Mouse (Mus musculus): ENCODE measurements around the gene Mettl4. TPM values are rescaled to one million over a fixed set of nuclear protein-coding genes. Genes with fewer than 3 reads are reported as not detected.
"Not testable (repeated sequence)": the region's sequence is repeated elsewhere in the genome, so short reads cannot be mapped to it uniquely, and the experiment has no call there.

Gene Mettl4
- total and polyA plus RNA-seq, 3 experiments = 2.1 to 26.0 (median 15.0) TPM

DNA sequence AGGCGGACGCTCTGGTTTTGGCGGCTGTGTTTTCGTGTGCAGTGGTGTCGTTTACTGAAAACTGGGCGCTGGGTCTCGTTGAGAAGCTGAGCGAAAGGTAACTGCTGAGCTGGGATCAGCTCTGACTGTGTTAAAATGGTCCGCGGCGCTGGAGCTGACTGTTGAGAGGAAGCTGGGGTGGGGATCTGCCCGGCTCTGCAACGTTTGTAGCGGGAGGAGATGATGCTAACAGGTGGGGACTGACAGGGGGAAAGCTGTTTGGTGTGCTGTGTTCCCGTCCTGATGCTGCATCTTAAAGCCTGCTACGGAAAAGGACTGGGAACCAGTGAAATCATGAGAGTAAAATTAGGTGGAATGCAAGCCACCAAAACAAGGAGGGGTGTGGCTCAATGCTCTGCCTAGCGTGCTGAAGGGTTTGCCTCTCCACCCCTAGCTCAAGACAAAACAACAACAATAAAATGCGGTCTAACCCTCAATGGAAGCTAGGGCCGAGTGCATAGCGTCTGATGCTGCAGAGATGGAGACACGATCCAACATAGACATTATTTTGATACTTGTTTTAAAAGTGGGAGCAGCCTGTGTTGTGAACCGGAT, 414 bp upstream of the Mettl4 start:
- Histone ChIP-seq H3K4me1 (ENCODE audit: insufficient read depth, low read depth, low read length) (0 out of 2 replicates have a peak, but pooled peaks cover 3% of the 10 kb centered on the region), H3K27me3 (ENCODE audit: insufficient read depth, low read length) (no peaks in the 10 kb centered on the region), H3K36me3 (replicated peaks) (peaks cover 2% of the 10 kb centered on the region), H3K4me3 (ENCODE audit: low read depth, low read length) (peak overlapping the region; percentile 73), H3K9me3 (replicated peaks) (no peaks in the 10 kb centered on the region)
- ATAC-seq (ENCODE audit: extremely low read depth, insufficient number of reproducible peaks, low FRiP score, poor library complexity, severe bottlenecking) (no peak), DNase-seq (ENCODE audit: low spot score) (peak; percentile 1)
- no peak for TF ChIP-seq CTCF (IDR thresholded peaks at IDR 0.05; ENCODE audit: low read depth, low read length)
- TF ChIP-seq GATA1 (IDR thresholded peaks at IDR 0.05; ENCODE audit: borderline replicate concordance, low read length) = no peak
- no peak for TF ChIP-seq TAL1 (conservative IDR thresholded peaks at IDR 0.05; ENCODE audit: low read depth, low read length)
- no peak for TF ChIP-seq POLR2AphosphoS5 (IDR thresholded peaks at IDR 0.05; ENCODE audit: insufficient replicate concordance, low read depth, low read length)
- no peak for TF ChIP-seq GATA2 (IDR thresholded peaks at IDR 0.05; ENCODE audit: borderline replicate concordance, low read depth, low read length)

GRCm38 (mm10) chr17:94738173-94738572, 11.6 kb downstream of the Mettl4 start:
- H3K36me3 ChIP-seq (replicated peaks) = peaks cover 9% of the 10 kb centered on the region
- no peaks in the 10 kb centered on the region for H3K4me1 ChIP-seq (ENCODE audit: insufficient read depth, low read depth, low read length)
- H3K4me3 ChIP-seq (ENCODE audit: low read depth, low read length) = no peak overlapping the region
- ATAC-seq (ENCODE audit: extremely low read depth, insufficient number of reproducible peaks, low FRiP score, poor library complexity, severe bottlenecking) = no peak
- H3K9me3 ChIP-seq (replicated peaks) = no peaks in the 10 kb centered on the region
- TF ChIP-seq GATA1 (IDR thresholded peaks at IDR 0.05; ENCODE audit: borderline replicate concordance, low read length) (no peak), TAL1 (conservative IDR thresholded peaks at IDR 0.05; ENCODE audit: low read depth, low read length) (no peak)
- no peak for DNase-seq (ENCODE audit: low spot score)
- no peaks in the 10 kb centered on the region for H3K27me3 ChIP-seq (ENCODE audit: insufficient read depth, low read length)

DNA sequence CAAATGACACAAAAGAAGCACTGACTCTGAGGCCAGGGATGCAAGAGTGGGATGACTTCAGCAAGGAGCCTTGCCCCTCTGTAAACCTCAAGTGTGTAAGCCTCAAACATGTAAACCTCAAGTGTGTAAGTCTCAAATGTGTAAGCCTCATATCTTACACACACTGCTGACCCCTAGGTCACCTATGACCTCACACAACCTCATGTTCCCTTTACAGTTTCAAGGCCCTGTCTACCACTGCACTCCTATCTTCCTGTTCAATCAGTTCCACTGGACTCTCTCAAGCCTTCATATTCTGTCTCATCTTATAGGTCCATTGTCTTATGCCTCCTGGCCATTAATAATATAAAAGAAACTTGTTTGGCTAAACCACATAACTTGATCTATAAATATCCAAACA, 13.9 kb downstream of the Mettl4 start:
- no peak for ATAC-seq (ENCODE audit: extremely low read depth, insufficient number of reproducible peaks, low FRiP score, poor library complexity, severe bottlenecking)
- Histone ChIP-seq H3K4me1 (ENCODE audit: insufficient read depth, low read depth, low read length) (no peaks in the 10 kb centered on the region), H3K9me3 (replicated peaks) (no peaks in the 10 kb centered on the region), H3K27me3 (ENCODE audit: insufficient read depth, low read length) (no peaks in the 10 kb centered on the region), H3K36me3 (replicated peaks) (peaks cover 15% of the 10 kb centered on the region), H3K4me3 (ENCODE audit: low read depth, low read length) (no peak overlapping the region)
- no peak for TF ChIP-seq TAL1 (conservative IDR thresholded peaks at IDR 0.05; ENCODE audit: low read depth, low read length)
- no peak for TF ChIP-seq GATA2 (IDR thresholded peaks at IDR 0.05; ENCODE audit: borderline replicate concordance, low read depth, low read length)
- TF ChIP-seq CTCF (IDR thresholded peaks at IDR 0.05; ENCODE audit: low read depth, low read length) = no peak
- TF ChIP-seq POLR2AphosphoS5 (IDR thresholded peaks at IDR 0.05; ENCODE audit: insufficient replicate concordance, low read depth, low read length) = no peak
- TF ChIP-seq GATA1 (IDR thresholded peaks at IDR 0.05; ENCODE audit: borderline replicate concordance, low read length) = no peak
- DNase-seq (ENCODE audit: low spot score) = no peak

- ATAC-seq (ENCODE audit: extremely low read depth, insufficient number of reproducible peaks, low FRiP score, poor library complexity, severe bottlenecking) (no peak), DNase-seq (ENCODE audit: low spot score) (no peak)
Observed at GRCm38 (mm10) chr17:94735437-94735836, 14.4 kb downstream of the Mettl4 start.

GRCm38 (mm10) chr17:94730416-94730815, 19.4 kb downstream of the Mettl4 start:
- peaks cover 14% of the 10 kb centered on the region for H3K36me3 ChIP-seq (replicated peaks)
- not testable (repeated sequence) for H3K4me3 ChIP-seq (ENCODE audit: low read depth, low read length); H3K27me3 ChIP-seq (ENCODE audit: insufficient read depth, low read length); ATAC-seq (ENCODE audit: extremely low read depth, insufficient number of reproducible peaks, low FRiP score, poor library complexity, severe bottlenecking); H3K9me3 ChIP-seq (replicated peaks); DNase-seq (ENCODE audit: low spot score); H3K4me1 ChIP-seq (ENCODE audit: insufficient read depth, low read depth, low read length)

More at GRCm38 (mm10) chr17:94735437-94735836, 14.4 kb downstream of the Mettl4 start:
- Histone ChIP-seq H3K36me3 (replicated peaks) (peaks cover 15% of the 10 kb centered on the region), H3K27me3 (ENCODE audit: insufficient read depth, low read length) (no peaks in the 10 kb centered on the region), H3K4me3 (ENCODE audit: low read depth, low read length) (no peak overlapping the region), H3K9me3 (replicated peaks) (no peaks in the 10 kb centered on the region), H3K4me1 (ENCODE audit: insufficient read depth, low read depth, low read length) (no peaks in the 10 kb centered on the region)
- no peak for TF ChIP-seq TAL1 (conservative IDR thresholded peaks at IDR 0.05; ENCODE audit: low read depth, low read length)
- TF ChIP-seq GATA1 (IDR thresholded peaks at IDR 0.05; ENCODE audit: borderline replicate concordance, low read length) = no peak
- TF ChIP-seq GATA2 (IDR thresholded peaks at IDR 0.05; ENCODE audit: borderline replicate concordance, low read depth, low read length) = no peak
- no peak for TF ChIP-seq CTCF (IDR thresholded peaks at IDR 0.05; ENCODE audit: low read depth, low read length)
- TF ChIP-seq POLR2AphosphoS5 (IDR thresholded peaks at IDR 0.05; ENCODE audit: insufficient replicate concordance, low read depth, low read length) = no peak

DNA sequence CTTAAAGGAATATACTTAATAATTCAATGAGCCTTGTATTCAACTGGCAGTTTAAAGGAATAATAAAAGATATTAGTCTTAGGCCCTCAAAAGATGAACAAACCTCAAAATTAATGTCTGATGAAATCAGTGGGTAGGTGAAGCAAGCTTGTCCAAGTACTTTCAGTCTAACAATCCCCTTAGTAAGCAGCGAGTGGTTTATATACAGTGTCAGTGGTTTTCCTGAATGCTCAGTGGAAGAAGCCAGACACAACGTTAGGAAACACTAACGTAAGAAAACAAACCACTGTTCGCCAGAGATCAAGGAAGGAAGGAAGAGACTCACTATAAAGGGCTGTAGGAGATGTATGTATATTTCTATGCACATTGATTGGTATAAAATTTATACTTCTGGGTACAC, 23.1 kb downstream of the Mettl4 start:
- ATAC-seq (ENCODE audit: extremely low read depth, insufficient number of reproducible peaks, low FRiP score, poor library complexity, severe bottlenecking) = no peak

More for the DNA sequence above, 23.1 kb downstream of the Mettl4 start:
- no peak for DNase-seq (ENCODE audit: low spot score)
- H3K27me3 ChIP-seq (ENCODE audit: insufficient read depth, low read length) = no peaks in the 10 kb centered on the region
- H3K4me3 ChIP-seq (ENCODE audit: low read depth, low read length) = no peak overlapping the region
- H3K36me3 ChIP-seq (replicated peaks) = peaks cover 4% of the 10 kb centered on the region
- TF ChIP-seq GATA1 (IDR thresholded peaks at IDR 0.05; ENCODE audit: borderline replicate concordance, low read length) (no peak), GATA2 (IDR thresholded peaks at IDR 0.05; ENCODE audit: borderline replicate concordance, low read depth, low read length) (no peak), POLR2AphosphoS5 (IDR thresholded peaks at IDR 0.05; ENCODE audit: insufficient replicate concordance, low read depth, low read length) (no peak), TAL1 (conservative IDR thresholded peaks at IDR 0.05; ENCODE audit: low read depth, low read length) (no peak), CTCF (IDR thresholded peaks at IDR 0.05; ENCODE audit: low read depth, low read length) (no peak)
- no peaks in the 10 kb centered on the region for H3K4me1 ChIP-seq (ENCODE audit: insufficient read depth, low read depth, low read length)
- H3K9me3 ChIP-seq (replicated peaks) = no peaks in the 10 kb centered on the region

Measured in G1E (cell line).